Mouse (Mus musculus) kidney, adult 10 weeks (tissue): ENCODE measurements around the gene Crot. TPM values are rescaled to one million over a fixed set of nuclear protein-coding genes. Genes with fewer than 3 reads are reported as not detected.

Experiments used
- polyA plus RNA-seq: library from polyadenylated mRNA; stranded (reverse); fragments of 350-450 nt; fragmentation: Illumina TruSeq; extraction: RNeasy Lipid Tissue Mini Kit (QIAGEN cat#74804); gene quantifications from one replicate; pipeline ENCODE4 v1.2.3, GENCODE M21; 2014; ENCODE audit warnings: low read depth, low replicate concordance

The Crot gene
- polyA plus RNA-seq: 532 TPM

DNA sequence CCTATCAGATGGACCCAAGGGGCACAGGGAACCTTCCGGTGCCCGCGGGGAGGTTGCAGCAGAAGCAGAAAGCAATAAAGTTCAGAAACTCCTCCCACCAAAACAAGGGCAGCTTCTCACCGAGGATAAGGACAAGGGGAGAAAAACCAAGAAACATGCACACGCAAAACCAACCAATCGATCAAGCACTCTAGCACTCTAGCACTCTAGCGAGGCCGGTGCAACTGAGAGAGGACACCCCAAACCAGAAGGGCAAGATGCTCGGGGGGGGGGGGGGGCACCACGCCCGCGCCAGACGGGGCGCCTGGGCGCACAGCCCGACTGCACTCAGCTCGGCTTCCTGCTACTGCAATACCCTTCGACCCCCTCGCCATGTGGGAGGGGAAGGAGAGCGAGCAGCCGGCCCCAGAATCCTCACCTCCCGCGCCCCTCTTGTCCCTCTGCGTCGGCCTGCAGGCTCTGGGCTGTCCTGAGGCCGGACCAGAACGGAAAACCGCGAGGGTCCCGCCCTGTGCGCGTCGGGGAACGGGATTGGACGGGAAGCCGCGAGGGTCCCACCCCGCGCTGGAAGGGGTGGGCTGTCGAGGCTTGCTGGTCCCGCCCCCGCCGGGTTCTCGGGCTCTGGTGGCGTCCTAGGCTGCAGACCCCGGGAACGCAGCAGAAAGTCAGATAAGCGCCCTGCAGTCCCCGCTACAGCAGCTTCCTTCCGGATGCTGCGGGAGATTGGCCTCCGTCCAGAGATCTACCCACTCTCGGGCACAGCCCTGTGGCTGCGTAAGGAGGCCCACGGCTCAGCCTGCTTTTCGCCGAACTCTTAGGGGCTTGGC, at the start of gene Crot:
Gene Crot, minus strand, starts transcription at position 639 of the 827 bp plus-strand sequence.

Other genes with a start within 250 kb of the Crot start
- 43.3 TPM for gene Abcb1b, start 199.2 kb downstream of the Crot start, polyA plus RNA-seq
- gene Abcb4, start 103.6 kb downstream of the Crot start, polyA plus RNA-seq: 0.28 TPM
- gene Tmem243, start 103.3 kb upstream of the Crot start, polyA plus RNA-seq: 149 TPM
- 39.4 TPM for gene Dmtf1, start 164.5 kb upstream of the Crot start, polyA plus RNA-seq